Mouse (Mus musculus) midbrain, embryonic 12.5 days (tissue): ENCODE data around the gene Zfand3. TPM values are rescaled to one million over a fixed set of nuclear protein-coding genes. Genes with fewer than 3 reads are reported as not detected.

ENCODE experiments used
- ATAC-seq: fragments of 200-750 bp; cut with Nextera tagmentation; 2 replicates; pipeline ENCODE4 v1.8.0; 2017; ENCODE audit warnings: low read depth, moderate TSS enrichment, moderate library complexity; ENCODE audit not compliant: low FRiP score
- H3K27ac ChIP-seq: fragments of 300-500 bp; sonication (generic); replicated peaks from 2 replicates; pipeline ENCODE4 v1.5.1; 2016; ENCODE audit warnings: mild to moderate bottlenecking
- H3K27me3 ChIP-seq: fragments of 300-500 bp; sonication (generic); 2 replicates; pipeline ENCODE4 v1.6.1; 2016; ENCODE audit warnings: mild to moderate bottlenecking
- H3K36me3 ChIP-seq: fragments of 300-500 bp; sonication (generic); 2 replicates; pipeline ENCODE4 v1.6.1; 2016
- H3K4me1 ChIP-seq: fragments of 300-500 bp; sonication (generic); 2 replicates; pipeline ENCODE4 v1.6.1; 2016
- H3K4me2 ChIP-seq: fragments of 300-500 bp; sonication (generic); replicated peaks from 2 replicates; pipeline ENCODE4 v1.6.1; 2016; ENCODE audit warnings: mild to moderate bottlenecking, moderate library complexity
- H3K4me3 ChIP-seq: fragments of 300-500 bp; sonication (generic); 2 replicates; pipeline ENCODE4 v1.5.1; 2016; ENCODE audit warnings: mild to moderate bottlenecking
- H3K9ac ChIP-seq: fragments of 300-500 bp; sonication (generic); replicated peaks from 2 replicates; pipeline ENCODE4 v1.6.1; 2016; ENCODE audit warnings: mild to moderate bottlenecking, moderate library complexity
- H3K9me3 ChIP-seq: fragments of 300-500 bp; sonication (generic); 2 replicates; pipeline ENCODE4 v1.6.1; 2016; ENCODE audit warnings: mild to moderate bottlenecking
- WGBS: fragments of 180-500 bp; shearing (Covaris S2); methylation state at CpG from one replicate; pipeline ENCODE4 v1.1.7; 2016; 5-methylcytosine and 5-hydroxymethylcytosine counted together
- polyA plus RNA-seq: library from polyadenylated mRNA; unstranded; fragments of >200 nt; fragmentation: Nextera tagmentation; extraction: Ambion mirVana; gene quantifications from 2 replicates; pipeline ENCODE4 v1.2.1, GENCODE M21; 2016

The Zfand3 gene
- polyA plus RNA-seq, 1 experiment from 2014 or later = 91.5 TPM

GRCm38 (mm10) chr17:30093148-30093749 lies 88.7 kb downstream of the Zfand3 start:
- WGBS = 90% methylated on average over 2 of the region's 2 CpGs

GRCm38 (mm10) chr17:30097156-30097555 lies 92.6 kb downstream of the Zfand3 start:
- Histone ChIP-seq H3K36me3 (peaks cover 8% of the 10 kb centered on the region; the same call in 1 of the 2 replicates), H3K4me3 (no peak overlapping the region), H3K27ac (no peak overlapping the region), H3K27me3 (no peaks in the 10 kb centered on the region), H3K9me3 (0 out of 2 replicates have a peak, but pooled peaks cover 7% of the 10 kb centered on the region), H3K4me1 (peaks cover 13% of the 10 kb centered on the region; the same call in 1 of the 2 replicates), H3K4me2 (no peak overlapping the region), H3K9ac (no peak overlapping the region)
- no peak for ATAC-seq
- WGBS = 94% methylated on average over 5 of the region's 5 CpGs

More at GRCm38 (mm10) chr17:30093148-30093749, 88.7 kb downstream of the Zfand3 start:
- no peak for ATAC-seq
- Histone ChIP-seq H3K27ac (no peak overlapping the region), H3K4me1 (no peaks in the 10 kb centered on the region), H3K9ac (no peak overlapping the region), H3K9me3 (0 out of 2 replicates have a peak, but pooled peaks cover 7% of the 10 kb centered on the region), H3K27me3 (no peaks in the 10 kb centered on the region), H3K4me3 (no peak overlapping the region), H3K4me2 (no peak overlapping the region), H3K36me3 (peaks cover 8% of the 10 kb centered on the region; the same call in 1 of the 2 replicates)

- Histone ChIP-seq H3K27me3 (no peaks in the 10 kb centered on the region), H3K9me3 (0 out of 2 replicates have a peak, but pooled peaks cover 7% of the 10 kb centered on the region), H3K4me1 (peaks cover 14% of the 10 kb centered on the region; the same call in 1 of the 2 replicates), H3K9ac (no peak overlapping the region), H3K36me3 (peaks cover 8% of the 10 kb centered on the region; the same call in 1 of the 2 replicates), H3K4me3 (no peak overlapping the region), H3K27ac (no peak overlapping the region), H3K4me2 (no peak overlapping the region)
- 73% methylated on average over 4 of the region's 4 CpGs for WGBS
- ATAC-seq = no peak
Measured at GRCm38 (mm10) chr17:30097677-30098076, 93.1 kb downstream of the Zfand3 start.

- peaks cover 8% of the 10 kb centered on the region; the same call in 1 of the 2 replicates for H3K36me3 ChIP-seq
- ATAC-seq = no peak
- H3K4me1 ChIP-seq = peaks cover 16% of the 10 kb centered on the region; the same call in 1 of the 2 replicates
- H3K9me3 ChIP-seq = 0 out of 2 replicates have a peak, but pooled peaks cover 7% of the 10 kb centered on the region
- H3K27ac ChIP-seq = no peak overlapping the region
- no peak overlapping the region for H3K4me3 ChIP-seq
- H3K27me3 ChIP-seq = no peaks in the 10 kb centered on the region
- H3K4me2 ChIP-seq = no peak overlapping the region
- 86% methylated on average over 2 of the region's 2 CpGs for WGBS
- no peak overlapping the region for H3K9ac ChIP-seq
Measured at GRCm38 (mm10) chr17:30099670-30100069, 95.1 kb downstream of the Zfand3 start.

- no peak overlapping the region for H3K27ac ChIP-seq
- H3K9me3 ChIP-seq = no peaks in the 10 kb centered on the region
- no peak overlapping the region for H3K4me3 ChIP-seq
- H3K9ac ChIP-seq = no peak overlapping the region
- H3K4me1 ChIP-seq = peaks cover 16% of the 10 kb centered on the region; the same call in 1 of the 2 replicates
- H3K36me3 ChIP-seq = no peaks in the 10 kb centered on the region
- H3K4me2 ChIP-seq = no peak overlapping the region
- no peak for ATAC-seq
- H3K27me3 ChIP-seq = no peaks in the 10 kb centered on the region
Measured at GRCm38 (mm10) chr17:30101801-30102200, 97.3 kb downstream of the Zfand3 start.

GRCm38 (mm10) chr17:30103005-30103404 lies 98.5 kb downstream of the Zfand3 start:
- Histone ChIP-seq H3K4me1 (peaks cover 16% of the 10 kb centered on the region; the same call in 1 of the 2 replicates), H3K9ac (no peak overlapping the region), H3K27me3 (no peaks in the 10 kb centered on the region), H3K9me3 (no peaks in the 10 kb centered on the region), H3K4me3 (no peak overlapping the region), H3K36me3 (no peaks in the 10 kb centered on the region), H3K4me2 (no peak overlapping the region), H3K27ac (no peak overlapping the region)
- WGBS = 97% methylated on average over 5 of the region's 5 CpGs
- ATAC-seq = no peak

- WGBS = 80% methylated on average over 4 of the region's 4 CpGs
- Histone ChIP-seq H3K27ac (no peak overlapping the region), H3K9ac (no peak overlapping the region), H3K4me1 (peaks cover 16% of the 10 kb centered on the region; the same call in 1 of the 2 replicates), H3K36me3 (no peaks in the 10 kb centered on the region), H3K4me2 (no peak overlapping the region), H3K27me3 (no peaks in the 10 kb centered on the region), H3K9me3 (no peaks in the 10 kb centered on the region), H3K4me3 (no peak overlapping the region)
- no peak for ATAC-seq
Measured at GRCm38 (mm10) chr17:30103641-30104165, 99.2 kb downstream of the Zfand3 start.

GRCm38 (mm10) chr17:30105369-30105768 lies 100.8 kb downstream of the Zfand3 start:
- 92% methylated on average over 3 of the region's 3 CpGs for WGBS
- no peak overlapping the region for H3K9ac ChIP-seq

GRCm38 (mm10) chr17:30110678-30111077 lies 106.1 kb downstream of the Zfand3 start:
- H3K4me1 ChIP-seq = peaks cover 15% of the 10 kb centered on the region
- WGBS = 75% methylated on average over 7 of the region's 7 CpGs
- no peaks in the 10 kb centered on the region for H3K27me3 ChIP-seq
- no peak overlapping the region for H3K9ac ChIP-seq
- H3K27ac ChIP-seq = 0 out of 2 replicates have a peak overlapping the region, but pooled peaks have one; percentile 12
- no peak overlapping the region for H3K4me3 ChIP-seq
- H3K36me3 ChIP-seq = no peaks in the 10 kb centered on the region
- ATAC-seq = no peak
- H3K9me3 ChIP-seq = no peaks in the 10 kb centered on the region
- no peak overlapping the region for H3K4me2 ChIP-seq

More at GRCm38 (mm10) chr17:30105369-30105768, 100.8 kb downstream of the Zfand3 start:
- no peak for ATAC-seq
- H3K9me3 ChIP-seq = no peaks in the 10 kb centered on the region
- H3K27ac ChIP-seq = no peak overlapping the region
- no peak overlapping the region for H3K4me2 ChIP-seq
- no peaks in the 10 kb centered on the region for H3K27me3 ChIP-seq
- H3K36me3 ChIP-seq = no peaks in the 10 kb centered on the region
- H3K4me1 ChIP-seq = peaks cover 20% of the 10 kb centered on the region; the same call in 1 of the 2 replicates
- no peak overlapping the region for H3K4me3 ChIP-seq

- no peak for ATAC-seq
- H3K9ac ChIP-seq = no peak overlapping the region
- H3K27me3 ChIP-seq = no peaks in the 10 kb centered on the region
- no peak overlapping the region for H3K4me2 ChIP-seq
- H3K36me3 ChIP-seq = no peaks in the 10 kb centered on the region
- H3K27ac ChIP-seq = peak overlapping the region; percentile 12; the same call in 1 of the 2 replicates
- no peak overlapping the region for H3K4me3 ChIP-seq
- H3K9me3 ChIP-seq = no peaks in the 10 kb centered on the region
- H3K4me1 ChIP-seq = peaks cover 21% of the 10 kb centered on the region
- WGBS = 83% methylated on average over 5 of the region's 5 CpGs
Measured at GRCm38 (mm10) chr17:30111556-30111955, 107.0 kb downstream of the Zfand3 start.

- WGBS = 73% methylated on average over 4 of the region's 4 CpGs
- H3K36me3 ChIP-seq = no peaks in the 10 kb centered on the region
Measured at GRCm38 (mm10) chr17:30112080-30112479, 107.5 kb downstream of the Zfand3 start.

GRCm38 (mm10) chr17:30112555-30113305 lies 108.2 kb downstream of the Zfand3 start:
- Histone ChIP-seq H3K27ac (no peak overlapping the region), H3K4me1 (peaks cover 27% of the 10 kb centered on the region), H3K9ac (no peak overlapping the region), H3K9me3 (no peaks in the 10 kb centered on the region), H3K27me3 (no peaks in the 10 kb centered on the region), H3K4me3 (no peak overlapping the region), H3K4me2 (no peak overlapping the region), H3K36me3 (no peaks in the 10 kb centered on the region)
- 85% methylated on average over 7 of the region's 7 CpGs for WGBS
- no peak for ATAC-seq

More at GRCm38 (mm10) chr17:30112080-30112479, 107.5 kb downstream of the Zfand3 start:
- H3K9me3 ChIP-seq = no peaks in the 10 kb centered on the region
- H3K4me1 ChIP-seq = peaks cover 25% of the 10 kb centered on the region
- no peak for ATAC-seq
- H3K9ac ChIP-seq = no peak overlapping the region
- no peak overlapping the region for H3K27ac ChIP-seq
- no peak overlapping the region for H3K4me2 ChIP-seq
- no peaks in the 10 kb centered on the region for H3K27me3 ChIP-seq
- no peak overlapping the region for H3K4me3 ChIP-seq
